Mouse (Mus musculus) Muller cell, postnatal 12 days (primary cell): ENCODE measurements around the gene Cenpl.

ENCODE experiments used
- DNase-seq: peaks from one replicate; pipeline ENCODE4 v3.0.0-alpha.2; 2015; ENCODE audit errors: inconsistent ontology term

Gene Cenpl

DNA sequence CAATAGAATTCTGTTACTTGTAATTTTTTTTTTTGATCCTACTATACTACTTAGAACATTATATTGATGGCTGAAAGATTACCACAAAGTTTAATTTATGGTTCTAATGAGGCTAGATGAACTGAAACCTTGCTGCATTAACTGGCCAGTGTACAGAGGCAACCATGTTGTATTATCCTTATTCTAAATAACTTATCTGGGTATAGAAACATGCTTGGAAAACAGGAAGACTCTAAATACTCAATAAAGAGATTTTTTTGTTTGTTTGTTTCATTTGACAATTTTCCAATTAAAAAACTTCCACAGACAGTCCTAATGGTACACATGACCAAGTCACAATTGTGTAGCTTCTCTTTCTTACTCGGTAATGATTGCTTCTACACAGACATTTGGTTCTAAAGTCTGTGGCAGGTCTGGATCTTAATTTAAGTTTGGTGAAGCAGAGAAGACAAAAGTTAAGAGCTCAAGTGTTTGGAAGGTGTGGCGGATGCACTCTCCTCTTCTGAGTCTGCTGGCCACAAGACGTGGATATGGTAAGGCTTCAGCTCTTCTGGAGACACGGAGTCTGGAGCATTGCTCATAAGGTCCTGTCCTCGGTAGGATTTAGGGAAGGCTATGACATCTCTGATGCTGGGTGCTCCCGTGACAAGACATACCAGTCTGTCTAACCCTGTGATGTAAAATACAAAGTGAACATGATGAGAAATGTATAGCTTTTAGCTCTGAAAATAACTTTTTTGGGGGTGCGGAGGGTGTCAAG lies 29.1 kb upstream of the Cenpl start:
- no peak for DNase-seq

DNA sequence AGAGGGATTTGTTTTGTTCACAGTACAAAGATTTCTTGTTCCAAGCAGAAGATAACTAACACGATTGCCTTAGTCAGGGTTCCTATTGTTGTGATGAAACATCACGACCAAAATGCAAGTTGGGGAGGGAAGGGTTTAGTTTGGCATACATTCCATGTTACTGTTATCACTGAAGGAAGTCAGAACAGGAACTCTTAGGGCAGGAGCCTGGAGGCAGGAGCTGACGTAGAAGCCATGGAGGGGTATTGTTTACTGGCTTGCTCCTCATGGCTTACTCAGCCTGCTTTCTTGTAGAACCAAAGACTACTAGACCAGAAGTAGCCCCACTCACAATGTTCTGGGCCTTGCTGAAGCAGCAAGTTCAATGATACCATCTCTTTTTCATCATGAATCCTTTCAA lies 23.5 kb upstream of the Cenpl start:
- no peak for DNase-seq

DNA sequence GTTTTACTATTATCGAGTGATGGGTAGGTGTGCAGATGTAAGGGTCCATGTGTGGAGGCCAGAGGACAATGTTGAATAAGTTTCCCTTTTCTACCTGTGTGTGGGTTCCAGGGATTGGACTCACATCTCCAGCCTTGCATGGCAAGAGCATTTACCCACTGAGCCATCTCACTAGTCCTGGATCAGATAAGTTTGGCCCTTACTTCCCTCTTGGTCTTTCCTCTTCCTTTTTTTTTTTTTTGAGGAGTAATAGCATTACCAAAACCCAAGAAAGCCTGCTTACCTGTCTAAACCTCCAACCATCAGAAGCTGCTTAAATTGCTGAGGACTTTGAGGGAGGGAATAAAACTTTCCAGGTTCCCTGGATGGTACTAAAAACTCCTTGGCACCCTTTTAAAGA lies 13.3 kb upstream of the Cenpl start:
- DNase-seq: no peak

DNA sequence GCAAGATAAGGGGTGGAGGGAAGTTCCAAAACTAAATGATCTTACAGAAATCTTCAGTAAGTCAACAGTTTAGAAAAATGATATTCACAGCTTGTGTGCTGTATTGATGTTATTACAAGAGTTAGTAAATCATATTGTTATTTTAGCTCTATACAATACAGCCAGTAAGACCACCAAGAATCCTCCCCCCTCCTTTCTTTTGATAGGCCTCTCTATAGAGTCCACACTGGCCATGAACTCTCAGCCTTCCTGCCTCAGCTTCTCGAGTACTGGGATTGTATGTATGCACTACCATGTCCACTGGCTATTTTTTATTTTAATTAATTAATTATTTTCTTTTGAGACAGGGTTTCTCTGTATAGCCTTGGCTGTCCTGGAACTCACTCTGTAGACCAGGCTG lies 7.2 kb upstream of the Cenpl start:
- DNase-seq: no peak

DNA sequence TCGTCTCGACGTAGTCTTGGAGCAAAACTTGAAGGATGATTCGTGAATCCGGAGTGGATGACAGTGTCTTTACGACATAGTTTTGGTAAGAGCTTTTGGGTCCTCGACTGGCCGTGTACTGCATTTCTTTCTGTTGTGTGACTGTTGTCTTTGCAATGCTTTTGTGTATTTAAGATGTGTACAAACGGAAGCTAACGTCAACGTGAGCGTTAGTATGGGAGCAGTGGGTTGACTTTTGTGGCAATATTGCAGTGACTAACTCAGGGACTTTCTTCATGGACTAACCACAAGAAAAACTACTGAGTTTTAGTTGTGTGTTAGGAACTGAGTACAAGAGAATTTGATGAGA lies 733 bp downstream of the Cenpl start:
- peak; percentile 12 for DNase-seq

DNA sequence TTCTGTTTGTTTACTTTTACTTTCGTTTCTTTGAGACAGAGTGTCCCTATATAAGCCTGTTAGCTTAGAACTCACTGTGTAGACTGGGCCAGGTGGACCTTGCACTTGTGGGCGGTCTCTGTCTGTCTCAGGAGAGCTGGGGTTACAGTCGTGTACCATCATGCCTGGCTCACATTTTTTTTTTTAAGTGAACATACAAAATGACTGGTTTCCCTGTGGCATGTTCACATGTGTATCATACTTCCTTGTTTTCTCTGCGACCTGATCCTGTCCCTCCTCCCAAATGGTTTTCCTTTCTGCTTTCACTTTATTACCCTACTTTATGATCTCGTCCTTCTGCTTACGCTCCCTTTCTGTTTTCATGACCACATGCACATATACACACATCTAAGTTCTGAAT lies 5.7 kb downstream of the Cenpl start:
- no peak for DNase-seq

DNA sequence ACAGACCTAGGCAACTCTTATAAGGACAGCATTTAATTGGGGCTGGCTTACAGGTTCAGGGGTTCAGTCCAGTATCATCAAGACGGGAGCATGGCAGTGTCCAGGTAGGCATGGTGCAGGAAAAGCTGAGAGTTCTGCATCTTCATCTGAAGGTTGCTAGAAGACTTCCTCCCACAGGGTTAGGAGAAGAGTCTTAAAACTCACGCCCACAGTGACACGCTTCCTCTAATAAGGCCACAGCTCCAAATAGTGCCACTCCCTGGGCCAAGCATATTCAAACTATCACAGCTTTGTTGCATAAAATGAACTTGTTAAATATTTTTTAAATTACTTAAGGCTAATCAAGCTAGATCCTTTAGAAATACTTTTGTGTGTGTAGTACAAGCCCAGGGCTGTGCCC lies 6.7 kb downstream of the Cenpl start:
- no peak for DNase-seq

DNA sequence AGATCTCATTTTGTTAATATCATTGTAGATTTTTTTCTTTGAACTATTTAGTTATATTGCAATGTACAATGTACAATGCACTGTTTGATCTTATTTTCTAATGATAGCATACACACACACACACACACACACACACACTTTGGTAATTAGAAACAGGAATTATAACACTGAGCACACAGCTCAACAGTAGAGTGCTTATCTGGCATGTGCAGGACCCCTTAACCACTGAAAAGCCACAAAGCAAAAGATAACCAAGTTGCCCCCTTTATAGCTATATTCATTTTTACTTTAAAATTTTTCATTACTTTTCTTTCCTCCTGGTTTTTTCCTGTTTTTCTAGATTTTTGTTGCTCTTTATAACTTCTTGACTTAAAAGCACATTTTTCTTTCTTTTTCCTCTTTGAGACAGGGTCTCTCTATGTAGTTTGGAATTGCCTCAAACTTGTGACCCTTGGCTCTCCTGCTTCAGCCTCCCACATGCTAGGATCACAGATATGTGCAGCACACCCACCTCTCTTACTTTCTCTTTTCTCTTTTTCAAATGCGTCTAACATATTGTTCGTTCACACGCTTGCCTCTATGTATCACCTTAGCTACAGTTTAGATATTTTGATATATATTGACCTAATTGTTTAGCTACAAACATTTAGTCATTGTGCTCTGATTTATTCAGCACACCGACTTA lies 29.4 kb downstream of the Cenpl start:
- no peak for DNase-seq

DNA sequence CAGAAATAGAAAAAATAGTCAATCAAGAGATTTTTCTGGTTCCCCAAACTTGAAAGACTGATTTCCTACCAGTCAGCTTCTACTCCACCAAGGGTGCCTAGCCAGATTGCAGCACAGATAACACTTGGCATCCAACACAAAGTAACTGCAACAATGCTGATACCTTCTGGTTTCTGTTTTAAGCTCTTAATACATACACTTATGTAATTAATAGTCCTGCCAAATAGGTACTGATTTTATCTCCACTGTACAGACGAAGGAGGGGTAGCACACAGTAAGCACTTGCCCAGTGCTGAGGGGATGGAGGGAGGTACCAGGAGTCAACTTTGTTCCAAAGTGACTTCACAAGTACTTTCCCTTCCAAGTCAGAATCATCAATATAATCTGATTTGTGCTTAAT lies 33.3 kb downstream of the Cenpl start:
- DNase-seq: no peak

DNA sequence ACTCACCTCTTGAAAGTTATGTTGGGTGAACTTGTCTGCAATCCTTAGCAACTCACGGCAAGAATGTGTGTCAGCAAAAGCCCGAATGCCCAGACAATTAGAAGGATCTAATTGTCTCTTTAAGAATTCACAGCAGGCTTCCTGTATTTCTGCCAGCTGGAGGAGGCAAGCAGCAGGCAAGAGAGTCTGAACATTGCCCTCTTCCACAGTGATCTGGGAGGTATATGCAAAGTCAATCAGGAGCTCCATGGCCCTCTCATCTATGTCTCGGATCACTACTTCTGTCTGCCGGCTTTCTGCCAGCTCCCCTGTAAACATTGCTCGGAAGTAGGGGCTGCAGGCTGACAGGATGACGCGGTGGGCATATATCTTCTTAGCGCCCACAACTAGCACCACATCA lies 38.7 kb downstream of the Cenpl start:
- peak; percentile 39 for DNase-seq

DNA sequence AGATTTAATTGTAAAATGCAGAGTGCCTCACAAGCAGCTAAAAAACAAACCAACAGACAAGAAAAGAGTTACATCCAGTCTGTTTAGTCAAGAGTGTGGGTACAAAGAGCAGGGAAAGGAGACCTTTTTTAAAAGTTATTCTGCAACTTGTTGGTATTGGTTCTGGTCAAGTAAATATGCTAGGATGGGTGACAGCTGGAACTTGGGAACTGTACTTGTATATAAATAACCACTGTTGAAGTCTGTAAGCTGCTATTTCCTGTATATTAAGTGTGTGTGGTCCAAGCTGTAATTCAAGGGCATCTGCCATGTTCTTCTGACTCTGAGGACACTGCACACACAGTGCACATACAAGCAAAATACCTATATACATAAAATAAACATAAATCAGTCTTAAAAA lies 44.1 kb downstream of the Cenpl start:
- DNase-seq: no peak

DNA sequence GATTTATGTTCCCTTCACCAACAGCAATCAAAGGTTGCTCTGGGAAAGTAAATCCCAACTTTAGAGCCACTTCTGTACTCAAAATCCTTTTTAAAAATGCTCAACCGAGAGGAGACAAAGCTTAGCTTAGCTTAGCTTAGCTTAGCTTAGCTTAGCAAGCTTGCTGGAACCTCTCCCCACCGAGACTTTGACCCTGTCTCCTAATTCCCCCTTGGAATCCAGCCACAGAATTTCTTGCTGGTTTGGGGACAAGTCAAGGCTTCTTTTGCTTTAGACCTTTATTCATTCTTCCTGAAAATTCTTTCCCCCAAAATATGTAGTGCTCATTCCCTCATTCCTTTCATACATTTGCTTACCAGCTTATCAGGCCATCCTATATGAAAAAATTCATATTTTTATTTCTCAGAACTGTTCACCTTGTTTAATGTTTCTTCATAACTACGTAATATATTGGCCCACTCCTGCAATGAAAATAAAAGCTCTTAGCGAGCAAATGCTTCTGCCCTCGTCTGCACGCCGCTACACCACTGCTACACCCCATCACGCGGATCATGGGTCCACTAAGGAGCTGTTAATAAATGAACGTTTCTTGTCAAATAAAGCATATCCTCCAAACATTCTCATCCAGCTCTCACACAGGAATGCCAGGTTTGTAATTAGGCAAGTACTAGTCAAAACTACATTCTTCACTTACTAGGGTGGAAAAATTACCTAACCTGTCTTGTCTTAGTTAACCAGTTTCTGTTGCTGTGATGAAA lies 52.3 kb downstream of the Cenpl start:
- no peak for DNase-seq

DNA sequence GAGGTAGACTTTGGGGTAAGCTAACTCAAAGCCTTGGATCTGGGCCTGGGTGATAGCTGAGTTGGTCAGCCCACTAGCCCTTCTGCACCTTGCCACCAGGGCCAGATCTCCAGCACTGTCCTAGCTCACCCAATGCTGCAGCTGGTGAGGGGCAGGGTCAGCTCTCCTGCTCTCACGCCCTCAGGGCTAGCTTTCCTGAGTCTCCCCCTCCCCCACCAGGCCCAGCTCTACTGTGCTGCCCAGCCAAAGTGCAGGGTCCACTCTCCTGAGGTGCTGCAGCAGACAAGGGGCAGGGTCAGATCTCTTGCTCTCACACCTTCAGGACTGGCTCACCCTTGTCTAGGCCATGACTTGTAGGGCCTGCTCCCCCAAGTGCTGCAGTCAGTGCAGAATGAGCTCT lies 55.9 kb downstream of the Cenpl start:
- DNase-seq: no peak

DNA sequence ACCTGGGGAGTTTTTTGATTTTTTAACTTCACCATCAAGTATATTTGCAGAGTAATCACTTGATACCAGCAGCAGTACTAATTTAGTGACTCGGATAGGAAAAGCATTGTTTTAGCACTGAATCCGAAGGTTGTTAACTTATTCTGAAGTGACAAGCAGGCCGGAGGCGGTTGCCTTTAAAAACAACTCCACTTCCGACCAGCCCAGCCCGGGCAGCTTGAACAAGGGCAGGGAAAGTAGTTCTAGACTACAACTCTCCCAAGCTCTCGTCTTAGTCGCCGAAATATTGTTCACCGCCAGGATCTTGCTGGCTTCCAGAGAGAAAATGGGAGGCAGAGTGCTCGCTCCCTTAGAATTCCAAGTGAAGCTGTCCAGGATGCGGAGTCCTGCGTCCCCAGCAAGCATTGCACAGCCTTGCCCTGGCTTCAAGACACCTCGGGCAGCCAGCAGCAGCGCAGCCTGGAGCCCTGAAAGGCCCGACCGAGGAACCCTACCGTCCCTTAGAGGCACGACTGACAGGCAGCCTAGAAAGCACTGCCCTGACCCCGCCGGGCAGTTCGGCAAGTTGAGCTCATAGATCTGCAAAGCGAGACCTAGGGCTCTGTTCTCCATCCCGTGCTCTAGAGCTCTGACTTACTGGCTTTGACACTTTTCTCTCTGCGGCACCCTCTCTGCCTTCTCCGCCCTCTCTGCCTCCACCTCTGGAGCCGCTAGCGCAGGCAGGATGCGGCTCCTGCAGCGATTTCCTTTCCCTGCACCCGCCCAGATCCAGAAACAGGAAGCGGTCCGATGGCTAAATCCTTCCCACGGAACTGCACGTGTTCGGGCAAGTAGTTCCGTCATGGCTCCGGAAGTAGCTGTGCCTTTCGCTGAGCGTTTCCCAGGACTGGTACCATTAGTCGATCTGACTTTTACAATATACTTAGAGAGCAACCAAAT lies 60.5 kb downstream of the Cenpl start, which contains the start of gene Klhl20:
TSS of gene Klhl20 (minus strand) at position 786 of the 939 bp plus-strand sequence.
- DNase-seq: peak; percentile 89
